Mouse (Mus musculus) myocyte (in vitro differentiated cells): ENCODE measurements at regions not wholly inside any gene's neighbourhood (a gene's known extent, or its start where the extent isn't known, plus 50 kb on each side); places are given as distances from the start of the nearest gene placed in this dataset.
A peak's percentile ranks its signal among the peaks of the same experiment; 100 is the strongest.

Experiments used
- H3K27me3 ChIP-seq: one replicate; pipeline ENCODE4 v1.6.1; 2011; ENCODE audit not compliant: control insufficient read depth, insufficient read depth, insufficient read length
- H3K36me3 ChIP-seq: one replicate; pipeline ENCODE4 v1.6.1; 2011; ENCODE audit not compliant: control insufficient read depth, insufficient read depth
- H3K4me2 ChIP-seq: one replicate; pipeline ENCODE4 v1.6.1; 2011; ENCODE audit warnings: low read depth, control low read depth
- H3K4me3 ChIP-seq: one replicate; pipeline ENCODE4 v1.5.1; 2011; ENCODE audit warnings: mild to moderate bottlenecking, control low read depth, moderate library complexity
- H3K79me2 ChIP-seq: one replicate; pipeline ENCODE4 v1.6.1; 2011; ENCODE audit not compliant: control insufficient read depth, insufficient read depth
- H3ac ChIP-seq: one replicate; pipeline ENCODE4 v1.6.1; 2011; ENCODE audit not compliant: control insufficient read depth, insufficient read length
- CEBPB ChIP-seq: IDR thresholded peaks from 2 replicates; pipeline ENCODE4 v1.6.1; 2011; ENCODE audit warnings: mild to moderate bottlenecking, moderate library complexity; ENCODE audit not compliant: poor library complexity, insufficient read depth, severe bottlenecking
- E2F4 ChIP-seq: IDR thresholded peaks from one replicate; pipeline ENCODE4 v1.6.1; 2011; ENCODE audit warnings: mild to moderate bottlenecking, control low read depth, moderate library complexity; ENCODE audit not compliant: insufficient read depth
- MAX ChIP-seq: IDR thresholded peaks from one replicate; pipeline ENCODE4 v1.6.1; 2011; ENCODE audit warnings: low read depth, mild to moderate bottlenecking, control low read depth
- MYOD1 ChIP-seq, 3 experiments: IDR thresholded peaks; one replicate each; pipeline ENCODE4 v1.6.1; 2011; ENCODE audit warnings: control low read depth in 2 of 3, low read depth in 2 of 3, mild to moderate bottlenecking in 2 of 3, moderate library complexity in 1 of 3; ENCODE audit not compliant: insufficient read length in 2 of 3, control insufficient read depth in 1 of 3
- MYOG ChIP-seq, 3 experiments: IDR thresholded peaks; one replicate each; pipeline ENCODE4 v1.6.1; 2011; ENCODE audit warnings: control low read depth in 2 of 3, low read depth in 2 of 3, mild to moderate bottlenecking in 2 of 3; ENCODE audit not compliant: insufficient read length in 2 of 3, control insufficient read depth in 1 of 3, insufficient read depth in 1 of 3
- POLR2A ChIP-seq: IDR thresholded peaks from one replicate; pipeline ENCODE4 v1.6.1; 2011; ENCODE audit warnings: low read depth, mild to moderate bottlenecking, control low read depth, moderate library complexity; ENCODE audit not compliant: insufficient read length
- POLR2AphosphoS2 ChIP-seq: IDR thresholded peaks from one replicate; pipeline ENCODE4 v1.6.1; 2011; ENCODE audit warnings: low read depth, control low read depth; ENCODE audit not compliant: insufficient read length
- REST ChIP-seq: IDR thresholded peaks from one replicate; pipeline ENCODE4 v1.6.1; 2011; ENCODE audit warnings: mild to moderate bottlenecking, control low read depth, moderate library complexity; ENCODE audit not compliant: insufficient read depth, insufficient read length
- SRF ChIP-seq: IDR thresholded peaks from one replicate; pipeline ENCODE4 v1.6.1; 2011; ENCODE audit warnings: low read depth; ENCODE audit not compliant: control insufficient read depth, insufficient read length
- TCF12 ChIP-seq: IDR thresholded peaks from one replicate; pipeline ENCODE4 v1.6.1; 2011; ENCODE audit warnings: mild to moderate bottlenecking, control low read depth; ENCODE audit not compliant: poor library complexity, insufficient read depth, severe bottlenecking
- TCF3 ChIP-seq: IDR thresholded peaks from one replicate; pipeline ENCODE4 v1.6.1; 2011; ENCODE audit warnings: low read depth, control low read depth; ENCODE audit not compliant: insufficient read length
- USF1 ChIP-seq: IDR thresholded peaks from one replicate; pipeline ENCODE4 v1.6.1; 2011; ENCODE audit warnings: low read depth, mild to moderate bottlenecking, control low read depth, moderate library complexity

DNA sequence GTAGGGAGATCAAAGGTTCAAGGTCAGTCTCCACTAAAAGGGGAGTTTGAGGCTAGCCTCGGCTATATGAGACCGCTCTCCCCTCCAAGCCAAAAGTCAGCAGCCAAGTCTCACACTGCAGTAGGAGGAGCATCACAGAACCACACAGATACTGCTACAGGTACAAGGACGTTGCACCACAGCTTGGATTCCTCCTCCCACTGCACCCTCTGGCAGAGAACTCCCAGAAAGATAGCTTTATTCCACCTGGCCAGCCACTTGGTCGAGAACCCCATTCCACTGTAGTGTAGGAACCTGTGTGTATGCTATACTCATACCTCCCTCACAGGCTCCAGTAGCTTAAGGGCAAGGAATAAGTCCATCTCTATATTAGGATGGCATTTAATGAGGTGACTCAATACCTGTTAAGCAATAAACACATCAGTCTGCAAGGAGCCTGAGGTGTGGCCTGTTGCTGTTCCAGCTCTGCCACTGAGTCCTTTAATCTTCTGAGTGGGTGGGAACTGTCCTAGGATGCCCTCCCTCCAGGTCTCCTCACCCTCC, 254.0 kb downstream of the Sox4 start:
- no peak overlapping the region for H3ac ChIP-seq
- no peaks in the 10 kb centered on the region for H3K36me3 ChIP-seq
- no peaks in the 10 kb centered on the region for H3K79me2 ChIP-seq
- no peaks in the 10 kb centered on the region for H3K27me3 ChIP-seq
- H3K4me3 ChIP-seq: no peak overlapping the region
- H3K4me2 ChIP-seq: no peak overlapping the region
- no peak for TF ChIP-seq SRF

DNA sequence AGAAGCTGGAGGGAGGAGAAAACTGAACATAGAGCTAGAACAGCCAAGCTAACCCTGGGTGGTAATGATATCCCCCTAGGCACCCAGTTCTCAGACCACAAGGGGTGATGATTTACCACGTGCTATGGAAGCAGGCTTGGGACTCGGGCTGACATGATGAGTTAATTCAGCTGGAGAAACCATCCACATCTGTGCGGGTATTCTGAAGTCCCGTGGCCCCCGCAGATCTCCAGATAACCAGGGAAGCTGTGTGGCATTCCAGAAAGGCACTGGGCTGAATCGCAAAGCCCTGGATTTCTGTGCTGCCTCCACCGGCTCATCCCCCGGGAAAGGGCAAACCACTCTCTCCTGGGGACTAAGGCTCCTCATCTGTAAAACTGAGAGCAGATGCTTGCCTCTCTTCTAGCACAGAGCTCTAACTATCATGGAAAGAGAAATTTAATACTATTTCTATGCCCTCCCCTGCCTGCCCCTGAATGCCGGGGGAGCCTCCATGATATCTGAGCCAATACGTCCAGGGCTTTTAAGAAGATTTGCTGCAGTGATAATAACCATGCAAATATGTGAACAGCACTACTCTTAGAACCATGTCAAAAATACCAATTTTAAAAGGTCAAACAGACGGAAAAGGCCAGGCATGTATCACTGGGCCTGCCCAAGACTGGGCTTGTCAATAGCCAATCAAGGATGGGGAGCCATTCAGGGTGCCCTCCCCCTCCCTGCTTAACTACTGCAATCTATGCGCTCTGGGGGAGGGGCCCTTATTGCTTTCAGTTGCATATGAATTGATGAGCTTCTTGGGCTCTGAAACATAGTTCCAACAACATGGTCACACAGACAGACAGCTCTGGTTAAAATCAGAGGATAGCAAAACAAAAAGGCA, 255.5 kb downstream of the Sox4 start:
- Histone ChIP-seq H3K27me3 (no peaks in the 10 kb centered on the region), H3ac (no peak overlapping the region), H3K4me2 (peak overlapping the region; percentile 58), H3K36me3 (no peaks in the 10 kb centered on the region), H3K79me2 (no peaks in the 10 kb centered on the region), H3K4me3 (no peak overlapping the region)
- TF ChIP-seq POLR2AphosphoS2 (no peak), E2F4 (no peak), CEBPB (peak; percentile 33; the same call in 1 of the 2 replicates), MYOD1 (IDR thresholded peaks at IDR 0.05; ENCODE audit: control insufficient read depth in 1 of 3, insufficient read length in 2 of 3, low read depth in 2 of 3) (peak in 1 of 3 experiments; percentile 25), SRF (no peak), TCF12 (no peak), MYOG (IDR thresholded peaks at IDR 0.05; ENCODE audit: control insufficient read depth in 1 of 3, insufficient read depth in 1 of 3, insufficient read length in 2 of 3, low read depth in 2 of 3) (no peak), POLR2A (no peak), TCF3 (no peak), REST (no peak), USF1 (no peak), MAX (no peak)

- H3K27me3 ChIP-seq: no peaks in the 10 kb centered on the region
- H3K4me3 ChIP-seq: no peak overlapping the region
- H3K36me3 ChIP-seq: no peaks in the 10 kb centered on the region
- H3K79me2 ChIP-seq: peaks cover 7% of the 10 kb centered on the region
- TF ChIP-seq TCF12 (no peak), E2F4 (no peak), SRF (no peak), POLR2AphosphoS2 (no peak), CEBPB (no peak), REST (no peak)
- no peak overlapping the region for H3K4me2 ChIP-seq
- H3ac ChIP-seq: no peak overlapping the region
Measured at GRCm38 (mm10) chr13:28693078-28693477, 260.4 kb downstream of the Sox4 start.

DNA sequence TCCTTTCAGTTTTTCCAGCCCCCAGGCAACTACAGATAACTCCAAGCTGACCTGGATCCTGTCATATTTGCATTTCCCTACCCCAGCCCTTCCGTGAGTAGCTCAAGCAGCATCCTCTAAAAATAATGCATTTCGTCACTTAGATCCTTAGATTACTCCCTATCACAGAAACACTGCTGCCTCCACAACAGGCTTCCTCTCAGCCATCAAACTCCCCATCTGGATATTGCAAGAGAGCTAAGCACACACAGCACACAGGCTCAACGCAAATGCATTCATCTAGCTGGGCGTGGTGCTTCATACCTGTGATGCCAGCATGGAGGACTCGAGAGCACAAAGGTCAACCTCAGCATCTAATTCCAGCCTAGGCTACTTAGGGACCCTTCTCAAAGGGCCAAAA, 260.9 kb downstream of the Sox4 start:
- Histone ChIP-seq H3K4me3 (no peak overlapping the region), H3K36me3 (no peaks in the 10 kb centered on the region), H3K27me3 (no peaks in the 10 kb centered on the region), H3K4me2 (no peak overlapping the region), H3K79me2 (peaks cover 7% of the 10 kb centered on the region), H3ac (no peak overlapping the region)
- TF ChIP-seq MYOD1 (IDR thresholded peaks at IDR 0.05; ENCODE audit: control insufficient read depth in 1 of 3, insufficient read length in 2 of 3, low read depth in 2 of 3) (no peak), POLR2AphosphoS2 (no peak), USF1 (no peak), REST (no peak), E2F4 (no peak), MYOG (IDR thresholded peaks at IDR 0.05; ENCODE audit: control insufficient read depth in 1 of 3, insufficient read depth in 1 of 3, insufficient read length in 2 of 3, low read depth in 2 of 3) (no peak), CEBPB (no peak), POLR2A (no peak), TCF12 (no peak)

- Histone ChIP-seq H3K4me2 (peak overlapping the region; percentile 52), H3K36me3 (no peaks in the 10 kb centered on the region), H3K79me2 (peaks cover 7% of the 10 kb centered on the region), H3K4me3 (no peak overlapping the region), H3ac (no peak overlapping the region), H3K27me3 (no peaks in the 10 kb centered on the region)
- peak; percentile 57 for TF ChIP-seq TCF3
- no peak for TF ChIP-seq SRF
- TF ChIP-seq CEBPB: 0 out of 2 replicates have a peak, but pooled peaks have one; percentile 43
- peak in 2 of 3 experiments; percentile 87 to 94 for TF ChIP-seq MYOD1 (IDR thresholded peaks at IDR 0.05; ENCODE audit: control insufficient read depth in 1 of 3, insufficient read length in 2 of 3, low read depth in 2 of 3)
- peak in 2 of 3 experiments; percentile 63 to 79 for TF ChIP-seq MYOG (IDR thresholded peaks at IDR 0.05; ENCODE audit: control insufficient read depth in 1 of 3, insufficient read depth in 1 of 3, insufficient read length in 2 of 3, low read depth in 2 of 3)
- peak; percentile 76 for TF ChIP-seq TCF12
- no peak for TF ChIP-seq REST
Measured at GRCm38 (mm10) chr13:28690511-28691160, 262.9 kb downstream of the Sox4 start.
